Mouse (Mus musculus) forebrain, embryonic 10.5 days (tissue): ENCODE measurements around the gene Ttc27. TPM values are rescaled to one million over a fixed set of nuclear protein-coding genes. Genes with fewer than 3 reads are reported as not detected.

Experiments used
- DNase-seq: peaks from one replicate; pipeline ENCODE4 v3.0.0-alpha.2; 2017; ENCODE audit warnings: low spot score; ENCODE audit errors: extremely low spot score
- H3K27ac ChIP-seq: fragments of 300-500 bp; sonication (generic); 2 replicates; pipeline ENCODE4 v1.5.1; 2016; ENCODE audit warnings: mild to moderate bottlenecking
- H3K27me3 ChIP-seq: fragments of 300-500 bp; sonication (generic); 2 replicates; pipeline ENCODE4 v1.6.1; 2016; ENCODE audit warnings: mild to moderate bottlenecking; ENCODE audit not compliant: poor library complexity, severe bottlenecking
- H3K36me3 ChIP-seq: fragments of 300-500 bp; sonication (generic); replicated peaks from 2 replicates; pipeline ENCODE4 v1.6.1; 2016; ENCODE audit warnings: mild to moderate bottlenecking, moderate library complexity
- H3K4me1 ChIP-seq: fragments of 300-500 bp; sonication (generic); 2 replicates; pipeline ENCODE4 v1.6.1; 2016
- H3K4me3 ChIP-seq: fragments of 300-500 bp; sonication (generic); 2 replicates; pipeline ENCODE4 v1.5.1; 2016; ENCODE audit warnings: mild to moderate bottlenecking, moderate library complexity
- H3K9me3 ChIP-seq: fragments of 300-500 bp; sonication (generic); 2 replicates; pipeline ENCODE4 v1.6.1; 2016; ENCODE audit warnings: mild to moderate bottlenecking, moderate library complexity
- WGBS: fragments of 180-500 bp; shearing (Covaris S2); methylation state at CpG from one replicate; pipeline ENCODE4 v1.1.7; 2016; 5-methylcytosine and 5-hydroxymethylcytosine counted together
- polyA plus RNA-seq: library from polyadenylated mRNA; unstranded; fragments of >200 nt; fragmentation: Nextera tagmentation; extraction: Ambion mirVana; gene quantifications from 2 replicates; pipeline ENCODE4 v1.2.1, GENCODE M21; 2016

The Ttc27 gene
- polyA plus RNA-seq, 1 experiment from 2014 or later = 30.5 TPM

GRCm38 (mm10) chr17:74807509-74808248 is 90.1 kb downstream of the Ttc27 start:
- Histone ChIP-seq H3K4me1 (0 out of 2 replicates have a peak, but pooled peaks cover 5% of the 10 kb centered on the region), H3K9me3 (no peaks in the 10 kb centered on the region), H3K27ac (no peak overlapping the region), H3K4me3 (no peak overlapping the region), H3K27me3 (no peaks in the 10 kb centered on the region), H3K36me3 (0 out of 2 replicates have a peak, but pooled peaks cover 8% of the 10 kb centered on the region)
- 83% methylated on average over 9 of the region's 9 CpGs for WGBS
- DNase-seq = no peak

GRCm38 (mm10) chr17:74808330-74808729 is 90.8 kb downstream of the Ttc27 start:
- Histone ChIP-seq H3K4me1 (0 out of 2 replicates have a peak, but pooled peaks cover 5% of the 10 kb centered on the region), H3K4me3 (no peak overlapping the region), H3K9me3 (no peaks in the 10 kb centered on the region), H3K27me3 (no peaks in the 10 kb centered on the region), H3K36me3 (0 out of 2 replicates have a peak, but pooled peaks cover 5% of the 10 kb centered on the region), H3K27ac (no peak overlapping the region)
- DNase-seq = no peak
- 89% methylated on average over 1 of the region's 1 CpGs for WGBS

- no peak for DNase-seq
Measured at GRCm38 (mm10) chr17:74808901-74809300, 91.4 kb downstream of the Ttc27 start.

GRCm38 (mm10) chr17:74810892-74811625 is 93.5 kb downstream of the Ttc27 start:
- 73% methylated on average over 3 of the region's 3 CpGs for WGBS
- H3K27me3 ChIP-seq = no peaks in the 10 kb centered on the region
- H3K4me1 ChIP-seq = no peaks in the 10 kb centered on the region
- no peak overlapping the region for H3K27ac ChIP-seq
- H3K4me3 ChIP-seq = no peak overlapping the region
- DNase-seq = no peak
- no peaks in the 10 kb centered on the region for H3K36me3 ChIP-seq
- no peaks in the 10 kb centered on the region for H3K9me3 ChIP-seq

More at GRCm38 (mm10) chr17:74808901-74809300, 91.4 kb downstream of the Ttc27 start:
- Histone ChIP-seq H3K4me3 (no peak overlapping the region), H3K36me3 (0 out of 2 replicates have a peak, but pooled peaks cover 5% of the 10 kb centered on the region), H3K9me3 (no peaks in the 10 kb centered on the region), H3K4me1 (0 out of 2 replicates have a peak, but pooled peaks cover 5% of the 10 kb centered on the region), H3K27me3 (no peaks in the 10 kb centered on the region), H3K27ac (no peak overlapping the region)
- 90% methylated on average over 4 of the region's 4 CpGs for WGBS

- H3K4me3 ChIP-seq = no peak overlapping the region
- WGBS = 85% methylated on average over 2 of the region's 2 CpGs
- no peaks in the 10 kb centered on the region for H3K4me1 ChIP-seq
- no peak for DNase-seq
- H3K27me3 ChIP-seq = no peaks in the 10 kb centered on the region
- 0 out of 2 replicates have a peak, but pooled peaks cover 3% of the 10 kb centered on the region for H3K9me3 ChIP-seq
- H3K27ac ChIP-seq = no peak overlapping the region
- no peaks in the 10 kb centered on the region for H3K36me3 ChIP-seq
Measured at GRCm38 (mm10) chr17:74819711-74820110, 102.2 kb downstream of the Ttc27 start.

GRCm38 (mm10) chr17:74830851-74831250 is 113.3 kb downstream of the Ttc27 start:
- H3K27me3 ChIP-seq = no peaks in the 10 kb centered on the region
- H3K9me3 ChIP-seq = 0 out of 2 replicates have a peak, but pooled peaks cover 3% of the 10 kb centered on the region
- no peaks in the 10 kb centered on the region for H3K4me1 ChIP-seq
- no peak for DNase-seq
- no peaks in the 10 kb centered on the region for H3K36me3 ChIP-seq
- no peak overlapping the region for H3K4me3 ChIP-seq
- WGBS = 96% methylated on average over 2 of the region's 2 CpGs
- H3K27ac ChIP-seq = no peak overlapping the region

- Histone ChIP-seq H3K4me3 (no peak overlapping the region), H3K27me3 (no peaks in the 10 kb centered on the region), H3K4me1 (peaks cover 10% of the 10 kb centered on the region), H3K9me3 (no peaks in the 10 kb centered on the region), H3K27ac (no peak overlapping the region), H3K36me3 (no peaks in the 10 kb centered on the region)
- no peak for DNase-seq
- 82% methylated on average over 3 of the region's 3 CpGs for WGBS
Measured at GRCm38 (mm10) chr17:74841721-74842120, 124.2 kb downstream of the Ttc27 start.

GRCm38 (mm10) chr17:74842603-74843002 is 125.1 kb downstream of the Ttc27 start:
- Histone ChIP-seq H3K27ac (no peak overlapping the region), H3K4me3 (no peak overlapping the region), H3K4me1 (peaks cover 10% of the 10 kb centered on the region), H3K9me3 (no peaks in the 10 kb centered on the region), H3K36me3 (no peaks in the 10 kb centered on the region), H3K27me3 (no peaks in the 10 kb centered on the region)
- 96% methylated on average over 3 of the region's 3 CpGs for WGBS
- DNase-seq = no peak

GRCm38 (mm10) chr17:74843486-74843885 is 126.0 kb downstream of the Ttc27 start:
- Histone ChIP-seq H3K27me3 (no peaks in the 10 kb centered on the region), H3K36me3 (no peaks in the 10 kb centered on the region), H3K4me1 (peaks cover 10% of the 10 kb centered on the region), H3K4me3 (no peak overlapping the region), H3K27ac (no peak overlapping the region), H3K9me3 (no peaks in the 10 kb centered on the region)
- no peak for DNase-seq
- 90% methylated on average over 6 of the region's 6 CpGs for WGBS

- Histone ChIP-seq H3K4me1 (peaks cover 10% of the 10 kb centered on the region), H3K4me3 (no peak overlapping the region), H3K27ac (peak overlapping the region; percentile 33; the same call in 1 of the 2 replicates), H3K27me3 (no peaks in the 10 kb centered on the region), H3K36me3 (no peaks in the 10 kb centered on the region), H3K9me3 (no peaks in the 10 kb centered on the region)
- DNase-seq = no peak
- WGBS = 59% methylated on average over 10 of the region's 10 CpGs
Measured at GRCm38 (mm10) chr17:74846031-74846891, 128.7 kb downstream of the Ttc27 start.

GRCm38 (mm10) chr17:74850216-74850615 is 132.7 kb downstream of the Ttc27 start:
- 96% methylated on average over 3 of the region's 3 CpGs for WGBS
- Histone ChIP-seq H3K36me3 (no peaks in the 10 kb centered on the region), H3K27ac (no peak overlapping the region), H3K4me1 (peaks cover 10% of the 10 kb centered on the region), H3K27me3 (no peaks in the 10 kb centered on the region), H3K4me3 (no peak overlapping the region), H3K9me3 (no peaks in the 10 kb centered on the region)
- no peak for DNase-seq

GRCm38 (mm10) chr17:74859298-74859697 is 141.8 kb downstream of the Ttc27 start:
- Histone ChIP-seq H3K36me3 (no peaks in the 10 kb centered on the region), H3K27ac (no peak overlapping the region), H3K4me3 (no peak overlapping the region), H3K9me3 (no peaks in the 10 kb centered on the region), H3K4me1 (peaks cover 32% of the 10 kb centered on the region), H3K27me3 (no peaks in the 10 kb centered on the region)
- 85% methylated on average over 2 of the region's 2 CpGs for WGBS
- DNase-seq = no peak
